Mouse (Mus musculus) kidney, postnatal 10 days (tissue): ENCODE measurements at regions not wholly inside any gene's neighbourhood (a gene's known extent, or its start where the extent isn't known, plus 50 kb on each side); places are given as distances from the start of the nearest gene placed in this dataset.

ENCODE experiments used
- DNase-seq: peaks from one replicate; pipeline ENCODE4 v3.0.0; 2021; ENCODE audit warnings: mixed read lengths

GRCm38 (mm10) chr9:73173589-73174247 lies 60.5 kb downstream of the Rsl24d1 start:
- DNase-seq, result peak; percentile 86

GRCm38 (mm10) chr9:73176645-73177044 lies 63.4 kb downstream of the Rsl24d1 start:
- DNase-seq, result no peak

GRCm38 (mm10) chr9:73183356-73183755 lies 70.1 kb downstream of the Rsl24d1 start:
- DNase-seq, result no peak

GRCm38 (mm10) chr9:73184908-73185307 lies 71.7 kb downstream of the Rsl24d1 start:
- no peak for DNase-seq

- peak; percentile 16 for DNase-seq
Observed at GRCm38 (mm10) chr9:73192271-73192785, 79.1 kb downstream of the Rsl24d1 start.

GRCm38 (mm10) chr9:73198261-73199085 lies 85.2 kb downstream of the Rsl24d1 start:
- DNase-seq, result no peak

GRCm38 (mm10) chr9:73223111-73223510 lies 109.9 kb downstream of the Rsl24d1 start:
- no peak for DNase-seq

GRCm38 (mm10) chr9:73240188-73240587 lies 127.0 kb downstream of the Rsl24d1 start:
- no peak for DNase-seq

- no peak for DNase-seq
Observed at GRCm38 (mm10) chr9:73242521-73243308, 129.5 kb downstream of the Rsl24d1 start.

GRCm38 (mm10) chr9:73244177-73244576 lies 131.0 kb downstream of the Rsl24d1 start:
- no peak for DNase-seq

- DNase-seq, result peak; percentile 25
Observed at GRCm38 (mm10) chr9:73245524-73245923, 132.3 kb downstream of the Rsl24d1 start.

- DNase-seq, result no peak
Observed at GRCm38 (mm10) chr9:73258171-73258570, 144.9 kb downstream of the Rsl24d1 start.

GRCm38 (mm10) chr9:73258640-73259039 lies 145.4 kb downstream of the Rsl24d1 start:
- DNase-seq, result no peak

- no peak for DNase-seq
Observed at GRCm38 (mm10) chr9:73262711-73263110, 149.5 kb downstream of the Rsl24d1 start.

GRCm38 (mm10) chr9:73270249-73270648 lies 157.0 kb downstream of the Rsl24d1 start:
- DNase-seq, result no peak

- DNase-seq, result no peak
Observed at GRCm38 (mm10) chr9:73272614-73273013, 159.4 kb downstream of the Rsl24d1 start.

GRCm38 (mm10) chr9:73273681-73274080 lies 160.5 kb downstream of the Rsl24d1 start:
- DNase-seq, result no peak

- DNase-seq, result no peak
Observed at GRCm38 (mm10) chr9:73275671-73276070, 162.4 kb downstream of the Rsl24d1 start.

- DNase-seq, result no peak
Observed at GRCm38 (mm10) chr9:73295287-73295686, 182.1 kb downstream of the Rsl24d1 start.

GRCm38 (mm10) chr9:73302156-73302918 lies 189.1 kb downstream of the Rsl24d1 start:
- peak; percentile 44 for DNase-seq

GRCm38 (mm10) chr9:73317048-73317447 lies 203.8 kb downstream of the Rsl24d1 start:
- no peak for DNase-seq

- no peak for DNase-seq
Observed at GRCm38 (mm10) chr9:73319704-73320307, 206.6 kb downstream of the Rsl24d1 start.
